Mouse (Mus musculus) adrenal gland, postnatal 4 days (tissue): ENCODE measurements around the gene Abca7. TPM values are rescaled to one million over a fixed set of nuclear protein-coding genes. Genes with fewer than 3 reads are reported as not detected.

Experiments used
- DNase-seq, 2 experiments: peaks; one replicate each; pipeline ENCODE4 v3.0.0; 2021 to 2022; ENCODE audit warnings: low spot score in 2 of 2, mixed read lengths in 2 of 2
- total RNA-seq, 2 experiments: library from RNA; stranded (reverse); gene quantifications; 2 replicates each; pipeline ENCODE4 v1.2.3; 2021

The Abca7 gene
- total RNA-seq, 2 experiments from 2014 or later = 21.9 to 23.0 TPM

DNA sequence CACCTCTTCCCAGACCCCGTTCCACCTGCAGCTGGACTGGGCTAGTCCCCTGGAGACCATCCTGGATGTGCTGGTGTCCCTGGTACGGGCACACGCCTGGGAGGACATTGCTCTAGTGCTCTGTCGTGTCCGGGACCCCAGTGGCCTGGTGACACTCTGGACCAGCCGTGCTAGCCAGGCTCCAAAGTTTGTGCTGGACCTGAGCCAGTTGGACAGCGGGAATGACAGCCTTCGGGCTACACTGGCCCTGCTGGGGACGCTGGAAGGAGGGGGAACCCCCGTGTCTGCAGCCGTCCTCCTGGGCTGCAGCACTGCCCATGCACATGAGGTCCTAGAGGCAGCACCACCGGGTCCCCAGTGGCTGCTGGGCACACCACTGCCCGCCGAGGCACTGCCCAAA is 23.5 kb upstream of the Abca7 start:
- no peak for DNase-seq

DNA sequence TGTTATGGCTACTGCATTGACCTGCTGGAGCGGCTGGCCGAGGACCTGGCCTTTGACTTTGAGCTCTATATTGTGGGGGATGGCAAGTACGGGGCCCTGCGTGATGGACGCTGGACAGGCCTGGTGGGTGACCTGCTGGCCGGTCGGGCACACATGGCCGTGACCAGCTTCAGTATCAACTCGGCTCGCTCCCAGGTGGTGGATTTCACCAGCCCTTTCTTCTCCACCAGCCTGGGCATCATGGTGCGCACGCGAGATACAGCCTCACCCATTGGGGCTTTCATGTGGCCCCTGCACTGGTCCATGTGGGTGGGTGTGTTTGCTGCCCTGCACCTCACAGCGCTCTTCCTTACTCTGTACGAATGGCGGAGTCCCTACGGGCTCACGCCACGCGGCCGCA is 22.2 kb upstream of the Abca7 start:
- no peak for DNase-seq

DNA sequence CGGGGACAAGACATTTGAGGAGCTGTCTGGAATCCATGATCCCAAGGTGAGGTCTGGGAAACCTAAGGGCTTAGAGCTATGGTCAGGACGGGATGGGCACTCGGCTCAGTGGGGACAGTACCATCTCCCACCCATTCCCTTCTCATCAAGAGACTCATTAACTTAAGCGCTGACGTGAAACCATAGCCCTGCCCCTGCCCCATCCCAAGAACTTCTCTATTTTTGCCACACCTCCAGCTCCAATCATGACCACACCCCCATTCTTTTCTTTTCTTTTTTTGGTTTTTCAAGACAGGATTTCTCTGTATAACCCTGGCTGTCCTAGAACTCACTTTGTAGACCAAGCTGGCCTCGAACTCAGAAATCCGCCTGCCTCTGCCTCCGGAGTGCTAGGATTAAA is 21.6 kb upstream of the Abca7 start:
- DNase-seq = no peak

DNA sequence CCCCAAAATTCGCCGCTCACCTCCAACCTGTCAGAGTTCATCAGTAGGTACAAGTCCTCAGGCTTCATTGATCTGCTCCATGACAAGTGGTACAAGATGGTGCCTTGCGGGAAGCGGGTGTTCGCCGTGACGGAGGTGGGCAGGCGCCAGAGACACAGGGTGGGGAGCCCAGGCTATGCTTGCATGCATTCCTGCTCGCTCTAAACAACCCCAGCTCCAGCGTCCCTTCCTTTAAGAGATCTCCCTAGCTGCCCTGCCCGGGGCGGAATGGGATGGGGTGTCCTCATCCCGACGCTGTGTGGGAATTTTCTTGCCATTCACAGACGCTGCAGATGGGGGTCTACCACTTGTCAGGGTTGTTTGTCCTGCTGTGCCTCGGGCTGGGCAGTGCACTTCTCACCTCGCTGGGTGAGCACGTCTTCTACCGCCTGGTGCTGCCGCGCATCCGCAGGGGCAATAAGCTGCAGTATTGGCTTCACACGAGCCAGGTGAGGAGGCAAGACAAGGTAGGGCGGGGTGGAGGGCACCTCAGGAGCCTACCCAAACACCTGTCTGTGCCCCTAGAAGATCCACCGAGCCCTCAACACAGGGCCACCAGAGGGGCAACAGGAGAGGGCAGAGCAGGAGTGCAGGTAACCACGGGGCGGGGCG is 20.1 kb upstream of the Abca7 start:
- no peak for DNase-seq

DNA sequence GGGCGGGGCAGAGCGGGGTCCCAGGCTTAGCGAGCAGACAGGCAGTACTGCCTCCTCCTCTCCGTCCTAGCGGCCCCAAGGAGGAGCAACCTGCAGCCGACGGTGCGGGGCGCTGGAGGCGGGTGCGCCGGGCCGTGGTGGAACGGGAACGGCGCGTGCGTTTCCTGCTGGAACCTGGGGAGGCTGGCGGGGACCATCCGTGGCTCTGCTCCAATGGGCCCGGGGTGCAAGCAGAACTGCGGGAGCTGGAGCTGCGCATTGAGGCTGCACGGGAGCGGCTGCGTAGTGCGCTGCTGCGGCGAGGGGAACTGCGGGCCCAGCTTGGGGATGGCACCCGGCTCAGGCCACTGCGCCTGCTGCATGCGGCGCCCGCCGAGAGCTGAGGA is 19.6 kb upstream of the Abca7 start:
- no peak for DNase-seq

GRCm38 (mm10) chr10:79977324-79977723 is 19.0 kb upstream of the Abca7 start:
- no peak for DNase-seq

GRCm38 (mm10) chr10:79978061-79978460 is 18.2 kb upstream of the Abca7 start:
- DNase-seq = no peak

DNA sequence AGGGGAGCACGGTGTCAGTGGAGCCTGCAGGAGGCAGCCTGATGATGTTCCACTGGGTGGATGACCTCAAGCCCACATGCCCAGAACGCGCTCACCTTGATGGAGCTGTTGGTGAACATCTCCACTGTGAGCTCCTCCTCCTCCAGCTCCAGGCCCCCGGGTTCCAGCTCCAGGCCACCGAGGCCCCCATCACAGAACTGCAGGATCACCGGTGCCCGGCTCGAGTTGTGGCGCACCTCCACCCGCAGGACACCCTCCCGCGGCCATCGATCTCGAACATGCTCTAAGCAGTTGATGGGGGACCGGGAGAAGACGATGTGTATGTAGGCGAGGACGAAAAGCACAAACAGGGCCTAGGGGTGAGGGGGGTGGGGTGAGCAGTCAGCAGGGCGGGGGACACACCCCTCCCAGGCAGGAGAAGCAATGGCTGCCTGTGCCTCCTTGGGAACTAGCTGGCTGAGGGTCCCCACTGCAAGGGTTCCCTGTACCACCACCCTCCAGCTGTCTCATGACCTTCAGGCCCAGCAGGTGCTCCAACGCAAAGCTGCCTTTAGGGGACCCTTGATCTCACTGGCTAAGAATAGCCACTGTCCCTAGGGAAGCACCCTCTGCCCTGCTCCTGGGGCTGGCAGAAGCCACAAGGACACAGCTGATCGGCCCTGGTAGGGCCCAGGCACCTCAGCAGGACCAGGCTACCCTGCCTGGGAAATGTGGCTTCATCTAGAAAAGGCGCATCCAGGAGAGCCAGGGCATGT is 16.7 kb upstream of the Abca7 start:
- no peak for DNase-seq

GRCm38 (mm10) chr10:79983205-79983604 is 13.1 kb upstream of the Abca7 start:
- DNase-seq = no peak

GRCm38 (mm10) chr10:79983670-79984069 is 12.6 kb upstream of the Abca7 start:
- DNase-seq = peak; percentile 35 to 41

GRCm38 (mm10) chr10:79984195-79984816 is 12.0 kb upstream of the Abca7 start, which contains the start of gene Tmem259:
TSS of gene Tmem259 (minus strand) at chr10:79984330.
- DNase-seq = peak; percentile 70 to 71

- DNase-seq = peak; percentile 68 to 85
Measured at GRCm38 (mm10) chr10:79984871-79985270, 11.4 kb upstream of the Abca7 start.

GRCm38 (mm10) chr10:79985334-79986231 is 10.7 kb upstream of the Abca7 start:
- DNase-seq = no peak

GRCm38 (mm10) chr10:79986232-79986878 is 9.9 kb upstream of the Abca7 start:
- no peak for DNase-seq

- peak; percentile 65 to 75 for DNase-seq
Measured at GRCm38 (mm10) chr10:79986963-79987362, 9.3 kb upstream of the Abca7 start.

DNA sequence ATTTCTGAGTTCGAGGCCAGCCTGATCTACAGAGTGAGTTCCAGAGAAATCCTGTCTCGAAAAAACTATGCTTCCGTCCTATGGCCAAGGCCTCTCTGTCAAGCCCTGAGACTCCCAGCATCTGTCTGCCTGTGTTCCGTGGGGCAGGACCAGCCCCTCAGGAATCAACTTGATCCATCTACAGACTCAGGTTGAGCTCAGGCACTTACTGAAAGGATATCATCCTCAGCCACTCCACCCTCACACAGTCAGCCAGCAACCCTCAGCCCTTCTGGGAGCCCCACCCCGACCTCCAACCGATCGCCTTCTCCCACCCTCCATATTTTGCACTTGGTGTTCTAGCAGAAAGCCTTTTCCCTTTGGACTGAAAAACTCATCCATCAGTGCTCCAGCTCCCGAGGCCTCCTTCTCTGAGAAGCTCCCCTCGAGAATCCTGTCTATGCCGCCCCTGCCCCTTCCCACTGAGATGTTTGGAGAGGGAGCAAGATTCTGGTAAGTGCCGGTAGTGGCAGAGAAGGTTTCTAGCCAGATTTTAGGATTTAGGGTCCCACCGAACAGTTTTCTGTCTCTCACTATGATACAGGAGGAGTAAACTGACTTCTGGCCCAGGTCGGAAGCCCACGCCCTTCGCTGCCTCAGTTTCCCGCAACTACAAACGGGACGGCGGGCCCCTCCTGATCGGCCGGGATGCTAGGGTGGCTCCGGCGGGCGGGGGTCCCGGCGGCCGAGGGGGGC is 8.4 kb upstream of the Abca7 start:
- no peak for DNase-seq

DNA sequence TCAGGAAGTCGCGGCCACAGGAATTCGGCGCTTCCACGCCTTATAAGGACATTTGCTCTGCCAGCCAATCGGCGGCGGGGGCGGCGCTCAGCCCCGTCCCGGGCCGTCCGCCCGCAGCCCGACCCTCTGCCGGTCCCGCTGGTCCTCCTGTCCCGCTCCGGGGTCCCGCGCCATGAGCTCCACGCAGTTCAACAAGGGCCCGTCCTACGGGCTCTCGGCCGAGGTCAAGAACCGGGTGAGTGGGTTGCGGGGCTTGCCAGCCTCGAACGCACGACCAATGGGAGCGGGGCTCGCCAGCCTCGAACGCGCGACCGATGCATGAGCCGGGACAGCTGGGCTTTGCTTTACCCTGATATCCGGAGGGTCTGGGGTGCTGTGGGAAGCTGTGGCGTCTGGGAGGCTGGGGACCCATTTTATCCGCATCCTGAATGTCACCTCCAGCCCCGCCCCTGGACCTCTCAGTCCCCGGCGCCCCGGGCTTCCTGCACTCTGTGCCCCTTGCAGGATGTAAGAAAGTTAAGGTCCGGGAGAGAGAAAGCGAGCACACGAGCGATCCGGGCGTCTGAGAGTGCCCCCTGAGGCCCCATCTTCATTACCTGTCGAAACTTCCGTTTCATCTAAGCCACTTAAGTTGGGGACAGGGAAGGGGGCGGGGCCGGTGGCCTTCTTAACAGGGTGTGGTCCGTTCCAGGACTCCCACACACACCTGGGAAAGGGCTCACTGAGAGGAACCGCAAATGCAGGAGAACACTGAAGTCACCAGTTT is 7.6 kb upstream of the Abca7 start, which contains the start of gene Cnn2:
Gene Cnn2, plus strand, starts transcription at position 79 of the 766 bp plus-strand sequence.
- no peak for DNase-seq

- no peak for DNase-seq
Measured at GRCm38 (mm10) chr10:79989272-79989786, 7.0 kb upstream of the Abca7 start.

DNA sequence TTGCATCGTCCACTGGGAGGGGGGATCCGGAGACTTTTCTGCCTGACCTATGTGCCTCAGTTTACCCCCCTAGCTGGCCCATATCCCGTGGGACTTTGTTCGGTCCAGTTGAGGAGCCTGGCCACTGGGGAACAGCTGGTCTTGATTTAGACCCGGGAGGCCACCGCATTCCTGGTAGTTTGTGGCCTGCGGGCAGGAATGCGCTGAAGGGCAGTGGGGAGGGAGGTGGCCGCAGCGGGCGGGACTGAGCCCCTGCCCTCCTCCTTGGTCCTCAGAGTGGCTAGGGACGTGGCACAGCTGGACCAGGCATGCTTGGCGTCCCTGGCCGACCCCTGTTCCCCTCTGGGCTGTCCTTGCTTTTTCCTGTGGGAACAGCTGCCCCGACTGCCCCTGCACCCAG is 6.4 kb upstream of the Abca7 start:
- no peak for DNase-seq
